Mouse (Mus musculus) forebrain, embryonic 16.5 days (tissue): ENCODE results near the gene 4930505A04Rik. TPM values are rescaled to one million over a fixed set of nuclear protein-coding genes. Genes with fewer than 3 reads are reported as not detected.

Source experiments
- ATAC-seq: fragments of 200-750 bp; cut with Nextera tagmentation; 2 replicates; pipeline ENCODE4 v1.8.0; 2017; ENCODE audit warnings: mild to moderate bottlenecking, moderate library complexity
- H3K27ac ChIP-seq: fragments of 300-500 bp; sonication (generic); 2 replicates; pipeline ENCODE4 v1.5.1; 2014; ENCODE audit warnings: low read length, control low read depth
- H3K27me3 ChIP-seq: fragments of 300-500 bp; sonication (generic); replicated peaks from 2 replicates; pipeline ENCODE4 v1.6.1; 2014; ENCODE audit warnings: low read length; ENCODE audit not compliant: control insufficient read depth, insufficient read depth
- H3K36me3 ChIP-seq: fragments of 300-500 bp; sonication (generic); 2 replicates; pipeline ENCODE4 v1.6.1; 2014; ENCODE audit not compliant: control insufficient read depth, insufficient read depth
- H3K4me1 ChIP-seq: fragments of 300-500 bp; sonication (generic); replicated peaks from 2 replicates; pipeline ENCODE4 v1.6.1; 2014; ENCODE audit warnings: low read length; ENCODE audit not compliant: control insufficient read depth, insufficient read depth
- H3K4me2 ChIP-seq: fragments of 300-500 bp; sonication (generic); 2 replicates; pipeline ENCODE4 v1.6.1; 2014; ENCODE audit warnings: mild to moderate bottlenecking, low read length, control low read depth
- H3K4me3 ChIP-seq: fragments of 300-500 bp; sonication (generic); replicated peaks from 2 replicates; pipeline ENCODE4 v1.5.1; 2014; ENCODE audit warnings: mild to moderate bottlenecking, low read length, control low read depth
- H3K9ac ChIP-seq: fragments of 300-500 bp; sonication (generic); replicated peaks from 2 replicates; pipeline ENCODE4 v1.6.1; 2014; ENCODE audit warnings: low read depth, low read length, control low read depth
- H3K9me3 ChIP-seq: fragments of 300-500 bp; sonication (generic); 2 replicates; pipeline ENCODE4 v1.6.1; 2016; ENCODE audit warnings: low read length; ENCODE audit not compliant: control insufficient read depth
- WGBS: fragments of 180-500 bp; shearing (Covaris S2); extraction: QIAGEN DNeasy Blood & Tissue Kit; methylation state at CpG from one replicate; pipeline ENCODE4 v1.1.7; 2014; 5-methylcytosine and 5-hydroxymethylcytosine counted together
- polyA plus RNA-seq: library from polyadenylated mRNA; unstranded; fragments of >200 nt; fragmentation: Nextera tagmentation; extraction: Ambion mirVana; gene quantifications from 2 replicates; pipeline ENCODE4 v1.2.1, GENCODE M21; 2015

4930505A04Rik gene
- polyA plus RNA-seq: 0.32 TPM in 1 of 2 replicates, not detected in the other

DNA sequence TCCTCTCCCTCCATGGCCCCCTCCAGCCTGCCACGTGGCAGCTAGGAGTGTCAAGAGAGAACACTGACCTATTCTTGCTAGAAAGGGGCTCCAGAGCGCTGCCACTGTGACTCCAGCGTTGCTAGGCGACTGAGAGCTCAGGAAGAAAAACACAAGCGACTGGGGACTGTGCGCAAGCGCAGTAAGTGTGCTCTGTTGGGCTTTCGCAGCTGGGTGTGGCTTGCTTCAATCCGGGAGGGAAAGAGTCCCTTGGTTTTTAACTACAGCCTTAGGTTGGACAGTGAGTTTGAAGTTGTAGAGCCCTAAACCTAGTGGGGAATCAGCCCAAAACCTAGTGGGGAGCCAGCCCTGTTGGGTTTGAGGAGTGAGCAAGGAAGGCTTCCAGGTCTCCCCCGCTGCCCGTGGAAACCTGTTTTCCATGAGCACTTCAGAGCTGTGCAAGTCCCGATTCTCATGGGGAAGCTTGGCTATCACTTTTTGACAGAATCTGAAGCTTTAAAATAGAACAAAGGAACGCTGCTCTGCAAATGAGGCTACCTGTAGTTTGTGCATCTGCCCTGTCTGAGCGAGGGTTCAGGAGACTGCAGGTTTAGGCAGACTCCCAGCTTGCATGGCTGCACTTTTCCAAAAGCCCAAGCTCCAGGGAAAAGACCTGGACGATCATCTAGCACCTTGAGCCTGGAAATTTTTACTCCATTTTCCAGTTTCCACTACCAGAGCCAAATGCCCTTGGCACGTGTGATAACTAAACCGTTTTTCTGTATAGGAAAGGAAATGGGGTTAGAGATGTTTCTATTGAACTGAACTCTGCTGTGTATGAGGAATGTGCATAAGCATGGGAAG is at the start of gene 4930505A04Rik:
Gene 4930505A04Rik, minus strand, starts transcription at position 77 of the 843 bp plus-strand sequence.
- 6% methylated on average over 17 of the region's 17 CpGs for WGBS

DNA sequence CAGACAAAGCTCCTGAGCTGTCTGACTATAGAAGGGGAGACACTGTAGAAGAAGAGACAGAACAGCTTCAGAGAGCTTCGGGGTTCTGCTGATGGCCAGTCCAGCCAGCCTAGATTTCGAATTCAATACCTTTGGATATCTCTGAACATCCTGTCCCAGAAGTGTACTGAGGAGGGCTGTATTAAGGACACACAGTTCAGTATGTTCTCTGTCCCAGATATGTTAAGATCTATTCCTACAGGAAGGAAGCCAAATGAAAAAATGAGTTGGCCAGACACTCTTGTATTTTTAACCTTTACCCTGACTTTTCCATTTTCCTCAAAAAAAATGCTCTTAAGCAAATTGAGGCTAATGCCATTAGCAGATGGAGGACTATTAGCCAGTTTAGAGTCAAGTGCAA is 45.5 kb upstream of the 4930505A04Rik start:
- Histone ChIP-seq H3K9ac (no peak overlapping the region), H3K9me3 (no peaks in the 10 kb centered on the region), H3K36me3 (no peaks in the 10 kb centered on the region), H3K27me3 (no peaks in the 10 kb centered on the region), H3K4me2 (no peak overlapping the region), H3K4me3 (no peak overlapping the region), H3K27ac (no peak overlapping the region), H3K4me1 (no peaks in the 10 kb centered on the region)
- 85% methylated on average over 2 of the region's 2 CpGs for WGBS
- no peak for ATAC-seq

More for the DNA sequence above, at the start of gene 4930505A04Rik:
- H3K4me1 ChIP-seq: peaks cover 15% of the 10 kb centered on the region
- H3K9ac ChIP-seq: peak within 1 kb of the TSS; percentile 66
- peak within 1 kb of the TSS; percentile 48 for H3K4me3 ChIP-seq
- peak; percentile 98 for ATAC-seq
- H3K27ac ChIP-seq: peak within 1 kb of the TSS; percentile 83
- no peaks in the 10 kb centered on the region for H3K36me3 ChIP-seq
- H3K27me3 ChIP-seq: no peaks in the 10 kb centered on the region
- H3K9me3 ChIP-seq: no peaks in the 10 kb centered on the region
- peak within 1 kb of the TSS; percentile 65 for H3K4me2 ChIP-seq

DNA sequence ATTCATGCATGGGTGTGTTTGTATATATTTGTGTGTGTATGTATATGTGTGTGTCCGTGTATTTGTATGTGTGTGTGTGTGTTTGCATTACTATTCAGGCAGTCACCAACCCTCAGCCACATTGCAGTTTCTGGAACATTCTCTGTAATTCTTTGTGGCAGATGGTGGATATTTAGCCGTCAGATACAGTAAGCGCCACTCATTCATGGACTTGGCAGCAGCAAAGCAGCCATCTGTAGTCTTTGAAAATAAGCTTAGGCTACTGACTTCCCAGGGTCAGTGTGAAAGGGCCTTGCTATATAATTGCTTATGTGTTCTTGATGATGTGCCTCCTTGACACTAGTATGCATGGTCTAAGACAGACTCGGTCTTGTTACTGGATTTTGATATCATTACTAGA is 36.6 kb upstream of the 4930505A04Rik start:
- peak; percentile 89 for ATAC-seq
- Histone ChIP-seq H3K27me3 (no peaks in the 10 kb centered on the region), H3K27ac (no peak overlapping the region), H3K4me2 (no peak overlapping the region), H3K9me3 (no peaks in the 10 kb centered on the region), H3K4me3 (no peak overlapping the region), H3K9ac (no peak overlapping the region), H3K4me1 (no peaks in the 10 kb centered on the region), H3K36me3 (no peaks in the 10 kb centered on the region)
- 65% methylated on average over 4 of the region's 4 CpGs for WGBS

DNA sequence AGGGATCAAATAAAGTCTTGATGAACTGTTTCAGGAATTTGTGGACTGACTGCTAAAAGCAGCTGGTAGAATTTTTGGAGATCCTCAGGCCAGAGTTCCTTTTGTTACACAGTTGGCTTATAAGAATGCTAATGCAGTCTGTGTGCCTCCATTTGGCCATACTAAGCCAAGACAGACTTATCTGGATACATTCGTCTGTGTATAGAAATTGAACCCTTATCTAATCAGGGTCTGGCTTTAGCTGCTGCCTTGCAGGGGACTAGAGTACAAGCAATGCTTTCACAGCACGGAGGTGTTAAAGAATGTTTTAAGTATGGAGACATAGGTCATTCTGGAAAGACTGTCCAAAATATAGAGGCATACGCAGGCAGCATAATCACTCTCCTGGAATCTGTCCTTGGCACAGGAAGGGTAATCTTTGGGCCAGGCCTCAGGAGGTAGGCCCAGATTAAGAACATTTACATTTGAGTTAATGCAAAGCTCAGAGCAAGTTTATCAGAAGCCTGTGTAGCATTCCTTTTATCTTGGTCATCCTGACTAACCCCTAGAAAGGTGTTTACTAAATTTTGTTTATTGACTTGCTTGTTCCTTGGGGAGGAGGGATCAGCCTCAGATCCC is 27.2 kb upstream of the 4930505A04Rik start:
- H3K4me2 ChIP-seq: no peak overlapping the region
- H3K36me3 ChIP-seq: no peaks in the 10 kb centered on the region
- ATAC-seq: no peak
- H3K4me1 ChIP-seq: no peaks in the 10 kb centered on the region
- H3K27ac ChIP-seq: no peak overlapping the region
- 76% methylated on average over 3 of the region's 3 CpGs for WGBS
- no peak overlapping the region for H3K9ac ChIP-seq
- no peaks in the 10 kb centered on the region for H3K27me3 ChIP-seq
- H3K9me3 ChIP-seq: no peaks in the 10 kb centered on the region
- H3K4me3 ChIP-seq: no peak overlapping the region

DNA sequence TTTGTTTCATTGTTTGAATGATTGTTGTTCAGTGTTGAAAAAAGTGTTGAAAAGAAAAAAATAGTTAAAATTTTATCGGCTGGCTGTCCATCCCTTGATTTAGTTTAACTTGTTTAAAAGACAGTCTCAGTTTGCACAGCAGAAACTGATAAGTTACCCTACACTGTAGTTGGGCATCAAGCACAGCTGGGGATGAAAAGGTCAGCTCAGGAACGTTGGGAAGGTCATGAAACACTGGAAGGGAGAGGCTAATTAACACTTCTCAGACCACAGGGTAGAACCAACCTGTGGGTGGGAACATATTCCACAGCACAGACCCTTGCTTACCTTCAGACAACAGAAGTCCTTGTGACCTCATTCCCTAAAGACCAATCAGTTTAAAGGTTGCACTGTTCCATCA is 25.5 kb upstream of the 4930505A04Rik start:
- H3K27me3 ChIP-seq: no peaks in the 10 kb centered on the region
- no peaks in the 10 kb centered on the region for H3K4me1 ChIP-seq
- H3K4me3 ChIP-seq: no peak overlapping the region
- 57% methylated on average over 2 of the region's 2 CpGs for WGBS
- H3K9me3 ChIP-seq: no peaks in the 10 kb centered on the region
- ATAC-seq: no peak
- H3K4me2 ChIP-seq: no peak overlapping the region
- H3K36me3 ChIP-seq: no peaks in the 10 kb centered on the region
- no peak overlapping the region for H3K27ac ChIP-seq
- no peak overlapping the region for H3K9ac ChIP-seq

DNA sequence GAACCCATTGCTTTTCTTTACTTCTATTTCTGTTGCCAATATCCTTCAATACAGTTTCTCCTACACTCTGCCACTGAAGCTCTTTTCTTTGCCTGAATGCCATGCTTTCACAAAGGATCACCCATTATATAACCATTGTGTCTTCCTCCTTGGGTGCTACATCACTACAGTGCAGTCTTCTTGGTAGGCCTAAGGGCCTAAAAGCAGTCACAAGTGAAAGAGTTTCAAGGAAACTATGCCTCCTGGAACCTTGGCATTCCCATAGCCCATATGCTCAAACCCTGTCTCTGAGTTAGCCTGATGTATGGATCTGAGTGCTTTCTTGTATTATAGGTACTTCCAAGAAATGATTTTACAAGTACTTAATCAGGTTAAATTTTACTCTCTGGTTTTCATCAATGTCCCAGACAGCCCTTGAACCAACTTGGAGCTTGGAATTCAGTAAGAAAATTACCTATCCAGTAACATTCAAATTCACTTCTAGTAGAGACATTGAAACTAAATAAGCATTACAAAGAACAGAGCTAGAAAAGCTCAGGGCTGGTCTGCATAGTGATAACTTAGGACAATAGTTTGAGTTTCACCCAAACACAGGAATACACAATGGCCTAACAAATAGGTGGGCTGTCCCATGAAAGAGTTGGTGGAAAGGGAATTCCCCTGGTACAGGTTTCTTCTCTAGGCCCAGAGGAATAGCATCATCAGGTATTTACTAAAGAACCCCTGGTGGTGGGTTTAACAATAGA is 20.1 kb upstream of the 4930505A04Rik start:
- no peaks in the 10 kb centered on the region for H3K9me3 ChIP-seq
- ATAC-seq: no peak
- H3K4me1 ChIP-seq: no peaks in the 10 kb centered on the region
- no peaks in the 10 kb centered on the region for H3K36me3 ChIP-seq
- no peak overlapping the region for H3K27ac ChIP-seq
- no peak overlapping the region for H3K4me2 ChIP-seq
- H3K9ac ChIP-seq: no peak overlapping the region
- H3K4me3 ChIP-seq: no peak overlapping the region
- no peaks in the 10 kb centered on the region for H3K27me3 ChIP-seq

DNA sequence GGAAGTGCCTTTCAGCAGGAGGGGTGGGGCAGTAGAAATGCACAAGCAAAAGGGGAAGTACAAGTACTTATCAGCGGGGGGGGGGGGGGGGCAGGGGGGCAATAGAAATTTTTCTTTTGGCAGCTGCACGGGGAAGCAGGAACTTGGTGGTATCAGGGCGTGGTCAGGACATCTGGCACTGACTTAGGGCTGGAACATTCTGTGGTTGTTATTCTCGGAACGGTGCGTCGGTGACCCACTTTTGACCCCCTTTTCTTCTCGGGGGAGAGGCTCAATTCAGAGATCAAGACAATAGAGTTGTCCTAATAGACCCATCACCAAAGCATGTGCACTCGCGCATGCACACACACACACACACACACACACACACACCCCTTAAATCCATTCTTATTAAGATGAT is 16.6 kb upstream of the 4930505A04Rik start:
- Histone ChIP-seq H3K9ac (no peak overlapping the region), H3K4me3 (no peak overlapping the region), H3K4me2 (no peak overlapping the region), H3K9me3 (no peaks in the 10 kb centered on the region), H3K36me3 (no peaks in the 10 kb centered on the region), H3K27me3 (no peaks in the 10 kb centered on the region), H3K4me1 (no peaks in the 10 kb centered on the region), H3K27ac (no peak overlapping the region)
- no peak for ATAC-seq
- WGBS: 85% methylated on average over 9 of the region's 10 CpGs

DNA sequence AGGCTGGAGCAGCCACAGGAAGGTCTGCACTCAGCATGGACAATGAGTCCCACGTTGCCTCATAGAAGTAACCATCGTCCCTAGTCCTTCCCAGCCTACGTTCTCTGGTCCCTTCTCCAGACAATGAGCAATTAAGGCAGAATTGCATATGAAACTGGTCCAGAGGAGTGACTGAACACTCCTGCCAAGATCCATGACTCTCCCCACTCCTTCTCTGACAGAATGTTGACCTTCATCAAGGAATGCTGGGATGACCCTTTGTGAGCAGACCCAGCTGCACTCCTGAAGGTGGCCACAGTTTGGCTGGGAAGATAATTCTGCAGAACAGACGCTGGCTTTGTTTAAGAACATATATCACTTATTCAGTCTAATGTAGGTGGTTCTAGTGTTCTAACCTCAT is 11.7 kb upstream of the 4930505A04Rik start:
- no peaks in the 10 kb centered on the region for H3K36me3 ChIP-seq
- H3K4me2 ChIP-seq: no peak overlapping the region
- ATAC-seq: no peak
- no peaks in the 10 kb centered on the region for H3K4me1 ChIP-seq
- H3K9ac ChIP-seq: no peak overlapping the region
- H3K27me3 ChIP-seq: no peaks in the 10 kb centered on the region
- H3K4me3 ChIP-seq: no peak overlapping the region
- H3K27ac ChIP-seq: no peak overlapping the region
- no peaks in the 10 kb centered on the region for H3K9me3 ChIP-seq
- WGBS: 90% methylated on average over 4 of the region's 4 CpGs

DNA sequence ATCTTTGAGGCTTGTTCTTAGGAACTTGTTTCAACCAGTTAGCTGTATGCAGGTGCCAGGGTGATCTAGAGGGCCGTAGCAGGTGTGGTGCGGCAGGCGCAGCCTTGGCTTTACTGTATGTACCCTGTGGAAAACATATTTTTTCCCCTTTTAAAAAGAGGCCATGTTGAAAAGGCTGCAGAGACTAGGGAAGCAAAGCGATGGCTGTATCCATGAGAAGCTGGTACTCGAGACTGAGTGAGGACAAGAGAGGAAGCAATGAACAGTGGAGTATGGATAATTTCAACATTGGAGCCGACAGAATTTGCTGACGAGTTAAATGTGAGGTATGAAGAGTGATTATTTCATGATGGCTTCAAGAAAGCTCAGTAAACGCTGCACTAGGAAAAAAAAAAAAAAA is 440 bp downstream of the 4930505A04Rik start:
- 63% methylated on average over 8 of the region's 8 CpGs for WGBS
- peak; percentile 24 for ATAC-seq
- peaks cover 15% of the 10 kb centered on the region for H3K4me1 ChIP-seq
- H3K9me3 ChIP-seq: no peaks in the 10 kb centered on the region
- peak overlapping the region; percentile 83 for H3K27ac ChIP-seq
- no peak overlapping the region for H3K4me3 ChIP-seq
- no peaks in the 10 kb centered on the region for H3K36me3 ChIP-seq
- no peak overlapping the region; the same call in none of the 2 replicates for H3K9ac ChIP-seq
- no peaks in the 10 kb centered on the region for H3K27me3 ChIP-seq
- H3K4me2 ChIP-seq: peak overlapping the region; percentile 65
